Mouse (Mus musculus) layer of hippocampus, adult 9-11 months (tissue): ENCODE measurements around the gene Zdhhc22.
A peak's percentile ranks its signal among the peaks of the same experiment; 100 is the strongest.

Source experiments
- DNase-seq: peaks from one replicate; pipeline ENCODE4 v3.0.0; 2022

The Zdhhc22 gene

GRCm38 (mm10) chr12:86960138-86960537, 30.1 kb downstream of the Zdhhc22 start:
- no peak for DNase-seq

DNA sequence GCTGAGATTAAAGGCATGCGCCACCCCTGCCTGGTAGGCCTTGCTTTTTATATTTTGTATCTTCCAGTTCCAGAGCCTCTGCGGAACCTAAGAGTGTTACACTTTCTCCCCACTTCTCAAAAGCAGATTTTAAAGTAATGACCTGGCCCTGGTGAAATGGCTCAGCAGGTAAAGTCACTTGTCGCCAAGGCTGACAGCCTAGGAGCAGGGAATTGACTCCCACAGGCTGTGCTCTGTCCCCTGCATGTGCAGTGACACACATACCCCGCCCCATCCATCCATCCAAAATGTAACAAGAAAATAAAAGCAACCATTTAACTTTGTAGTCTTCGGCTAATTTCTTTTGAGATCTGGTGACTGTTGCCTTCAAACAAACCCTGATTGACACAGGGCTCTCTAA, 30.6 kb downstream of the Zdhhc22 start:
- DNase-seq = no peak

- DNase-seq = no peak
Measured at GRCm38 (mm10) chr12:86958558-86958957, 31.7 kb downstream of the Zdhhc22 start.

GRCm38 (mm10) chr12:86955894-86956293, 34.3 kb downstream of the Zdhhc22 start:
- no peak for DNase-seq

DNA sequence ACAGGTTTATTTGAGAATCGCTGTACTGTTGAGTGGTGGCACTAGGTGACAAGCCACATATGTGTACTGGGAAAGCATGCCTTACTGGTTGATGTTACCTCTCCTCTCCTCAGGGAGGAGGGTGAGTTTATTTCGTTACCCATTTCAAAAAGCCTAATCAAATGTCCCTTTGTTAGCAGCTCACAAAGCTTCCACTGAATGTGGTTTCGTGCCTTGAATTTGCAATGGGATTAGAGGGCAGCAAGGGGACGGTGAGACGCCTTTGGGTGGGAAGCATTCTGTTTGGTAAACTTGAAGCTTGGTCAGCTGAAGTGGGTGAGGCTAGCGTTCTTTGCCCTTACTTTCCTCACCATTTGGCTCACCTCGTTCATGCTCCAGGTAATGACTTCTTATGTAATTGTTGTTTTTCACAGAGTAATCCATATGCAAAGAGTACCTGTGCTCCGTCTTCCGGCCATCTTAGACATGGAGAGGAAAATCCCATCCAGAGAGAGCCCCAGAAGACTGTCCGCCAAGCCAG, 37.8 kb downstream of the Zdhhc22 start:
- DNase-seq = no peak

- DNase-seq = no peak
Measured at GRCm38 (mm10) chr12:86950961-86951360, 39.3 kb downstream of the Zdhhc22 start.

- DNase-seq = no peak
Measured at GRCm38 (mm10) chr12:86950161-86950960, 39.9 kb downstream of the Zdhhc22 start.

GRCm38 (mm10) chr12:86949501-86949900, 40.7 kb downstream of the Zdhhc22 start:
- DNase-seq = no peak

- DNase-seq = no peak
Measured at GRCm38 (mm10) chr12:86948627-86949026, 41.6 kb downstream of the Zdhhc22 start.

- DNase-seq = peak; percentile 71
Measured at GRCm38 (mm10) chr12:86947681-86948401, 42.4 kb downstream of the Zdhhc22 start.

DNA sequence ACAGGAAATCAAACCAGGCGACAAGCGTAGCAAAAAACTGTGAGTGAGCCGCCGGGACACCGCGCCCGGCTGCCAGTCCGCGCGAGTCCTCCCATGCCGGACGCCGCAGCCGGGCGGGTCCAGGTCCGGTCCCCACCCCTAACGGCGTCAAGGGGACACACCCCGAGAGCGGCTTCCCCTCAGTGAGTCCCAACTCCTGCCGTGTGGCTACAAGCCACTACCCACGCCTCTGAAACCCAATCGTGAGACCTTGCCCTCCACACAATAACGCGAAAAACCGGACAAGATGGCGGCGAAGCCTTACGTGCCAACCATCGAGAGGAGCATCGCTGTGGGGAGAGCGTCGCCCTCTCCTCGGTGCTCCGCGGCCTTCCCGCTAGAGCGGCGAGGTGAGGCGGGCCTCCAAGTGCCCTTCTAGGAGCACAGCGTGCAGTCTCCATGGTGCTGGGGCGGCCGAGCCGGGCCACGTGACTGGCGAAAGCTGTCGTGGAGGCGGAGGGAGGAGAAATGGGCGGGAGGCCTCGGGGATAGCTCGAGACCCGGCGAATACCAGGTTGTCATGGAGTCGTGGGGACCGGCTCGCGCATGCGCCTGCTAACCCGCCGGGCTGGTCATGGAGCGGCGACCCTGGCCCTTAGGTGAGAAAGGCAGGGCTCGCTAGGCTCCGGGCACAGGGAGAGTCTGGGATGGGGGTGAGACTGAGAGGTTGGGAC, 43.2 kb downstream of the Zdhhc22 start, which contains the start of gene Cipc:
Gene Cipc, plus strand, starts transcription at position 182 of the 713 bp plus-strand sequence.
- peak; percentile 99 for DNase-seq

DNA sequence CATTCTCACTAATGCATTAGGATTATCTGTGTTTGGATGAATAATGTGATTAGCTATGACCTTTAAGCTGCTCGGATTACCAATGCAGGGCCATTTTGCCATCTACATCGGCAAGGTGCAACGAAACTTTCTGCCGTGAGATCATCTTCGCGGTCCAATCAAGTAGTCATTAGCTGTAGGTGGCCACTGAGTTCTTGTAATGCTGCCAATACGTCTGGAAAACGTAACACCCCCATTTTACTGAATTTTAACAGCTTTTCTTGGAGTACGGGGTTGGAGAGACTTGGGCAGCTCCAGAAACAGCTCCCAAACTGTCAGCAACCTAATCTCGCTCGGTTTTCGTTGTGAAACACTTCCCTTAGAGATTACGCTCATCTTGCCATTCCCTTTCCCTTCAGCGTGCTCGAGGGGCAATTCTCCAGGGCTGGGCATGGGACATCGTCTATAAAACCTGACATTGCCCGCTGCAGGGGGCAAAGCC, 43.9 kb downstream of the Zdhhc22 start:
- DNase-seq = no peak

DNA sequence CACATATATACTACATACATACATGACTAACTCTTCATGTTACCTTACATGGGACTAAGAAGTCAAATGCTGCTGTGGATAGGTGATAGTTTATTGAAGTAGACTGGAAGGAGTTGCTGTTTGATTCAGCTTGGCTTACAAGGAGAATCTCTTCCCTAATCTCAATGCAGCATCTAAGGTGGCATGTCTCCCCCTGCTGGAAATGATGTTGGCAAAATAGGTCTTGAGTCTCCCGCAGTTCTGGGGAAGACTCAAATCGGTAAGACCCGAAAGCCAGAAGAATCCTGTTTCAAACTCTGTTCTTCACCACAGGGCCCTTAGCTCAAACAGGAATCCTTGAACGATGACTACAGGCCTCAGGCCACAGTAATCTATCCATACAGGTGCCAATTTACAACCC, 45.1 kb downstream of the Zdhhc22 start:
- DNase-seq = peak; percentile 75

GRCm38 (mm10) chr12:86943421-86943820, 46.8 kb downstream of the Zdhhc22 start:
- no peak for DNase-seq

GRCm38 (mm10) chr12:86941734-86942486, 48.3 kb downstream of the Zdhhc22 start:
- peak; percentile 66 for DNase-seq

DNA sequence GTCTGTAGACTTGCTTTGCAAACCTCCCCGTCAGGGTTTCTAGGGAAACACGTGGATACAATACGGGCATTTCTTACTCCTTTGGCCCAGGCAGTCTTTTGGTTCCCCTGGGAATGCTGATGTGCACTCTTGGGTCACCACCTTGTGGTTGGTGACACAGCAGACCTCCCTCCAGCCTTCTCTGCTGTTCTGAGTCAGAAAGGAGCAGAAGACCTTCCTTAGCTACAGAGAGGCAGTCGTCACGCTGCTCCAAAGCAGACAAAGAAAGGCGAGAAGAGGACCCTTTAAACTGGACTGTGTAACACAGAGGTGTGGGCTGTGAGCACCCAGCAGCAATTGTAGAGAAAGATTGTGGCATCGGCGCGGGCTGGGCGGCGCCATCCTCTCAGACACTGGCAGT, 49.1 kb downstream of the Zdhhc22 start:
- DNase-seq = no peak

DNA sequence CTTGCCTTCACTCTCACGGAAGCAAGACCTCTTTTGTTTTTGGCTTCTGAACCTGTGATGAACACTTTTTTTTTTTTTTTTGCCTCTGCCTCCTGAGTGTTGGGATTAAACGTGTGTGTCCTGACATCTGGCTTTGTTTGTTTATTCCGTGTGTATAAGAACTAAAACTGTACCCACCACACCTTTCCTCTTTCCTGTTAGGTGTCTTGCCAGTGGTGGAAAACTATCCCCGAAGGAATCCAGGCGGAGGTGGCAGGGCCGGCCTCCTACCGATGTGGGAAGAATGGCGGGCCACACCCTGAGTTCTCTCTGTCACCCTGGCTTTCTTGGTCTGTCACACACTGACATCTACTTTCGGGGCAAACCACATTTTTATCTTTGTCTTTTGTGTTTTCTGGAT, 51.7 kb downstream of the Zdhhc22 start:
- no peak for DNase-seq

GRCm38 (mm10) chr12:86936587-86937343, 53.5 kb downstream of the Zdhhc22 start:
- no peak for DNase-seq

DNA sequence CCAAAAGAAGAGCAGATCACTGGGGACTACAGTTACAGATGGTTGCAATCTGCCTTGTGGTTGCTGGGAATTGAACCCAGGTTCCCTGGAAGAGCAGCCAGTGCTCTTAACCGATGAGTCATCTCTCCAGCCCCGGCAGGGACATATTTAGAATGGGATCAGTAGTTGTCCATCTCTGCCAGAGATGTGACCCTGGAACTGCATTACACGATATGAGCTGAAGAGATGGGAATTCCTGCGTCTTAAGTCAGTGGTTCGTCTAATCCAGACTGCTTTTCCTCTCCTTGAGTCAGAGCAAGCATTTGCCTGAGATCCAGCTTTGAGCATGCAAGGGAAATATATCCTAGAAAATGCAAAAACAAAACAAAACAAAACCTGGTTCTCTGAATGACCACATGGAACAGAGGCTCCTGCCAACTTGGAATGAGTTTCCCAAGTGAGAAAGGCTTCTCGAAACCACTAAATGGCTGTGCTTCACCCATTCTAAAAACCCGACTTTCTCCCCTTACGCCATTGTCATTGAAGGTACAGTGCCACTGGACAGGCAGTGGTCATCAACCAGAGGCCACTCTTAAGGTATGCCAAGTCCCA, 54.4 kb downstream of the Zdhhc22 start:
- no peak for DNase-seq

GRCm38 (mm10) chr12:86934748-86935147, 55.5 kb downstream of the Zdhhc22 start:
- DNase-seq = no peak

- no peak for DNase-seq
Measured at GRCm38 (mm10) chr12:86932575-86932952, 57.7 kb downstream of the Zdhhc22 start.
